Mouse (Mus musculus) lung, embryonic 16.5 days (tissue): ENCODE results near the gene Cacna2d3. TPM values are rescaled to one million over a fixed set of nuclear protein-coding genes. Genes with fewer than 3 reads are reported as not detected.

ENCODE experiments used
- ATAC-seq: fragments of 200-750 bp; cut with Nextera tagmentation; 2 replicates; pipeline ENCODE4 v1.8.0; 2017; ENCODE audit warnings: low read depth, mild to moderate bottlenecking, moderate library complexity
- H3K27ac ChIP-seq: fragments of 300-500 bp; sonication (generic); 2 replicates; pipeline ENCODE4 v1.5.1; 2014; ENCODE audit warnings: mild to moderate bottlenecking, control low read depth, low read length
- H3K27me3 ChIP-seq: fragments of 300-500 bp; sonication (generic); 2 replicates; pipeline ENCODE4 v1.6.1; 2014; ENCODE audit warnings: low read depth, low read length, mixed read lengths; ENCODE audit not compliant: control insufficient read depth, insufficient read depth
- H3K36me3 ChIP-seq: fragments of 300-500 bp; sonication (generic); 2 replicates; pipeline ENCODE4 v1.6.1; 2014; ENCODE audit warnings: low read length; ENCODE audit not compliant: control insufficient read depth, insufficient read depth
- H3K4me1 ChIP-seq: fragments of 300-500 bp; sonication (generic); replicated peaks from 2 replicates; pipeline ENCODE4 v1.6.1; 2014; ENCODE audit warnings: low read length, mixed read lengths; ENCODE audit not compliant: control insufficient read depth, insufficient read depth
- H3K4me2 ChIP-seq: fragments of 300-500 bp; sonication (generic); 2 replicates; pipeline ENCODE4 v1.6.1; 2014; ENCODE audit warnings: low read depth, low read length, control low read depth
- H3K4me3 ChIP-seq: fragments of 300-500 bp; sonication (generic); 2 replicates; pipeline ENCODE4 v1.5.1; 2014; ENCODE audit warnings: mild to moderate bottlenecking, low read length, control low read depth
- H3K9ac ChIP-seq: fragments of 300-500 bp; sonication (generic); 2 replicates; pipeline ENCODE4 v1.6.1; 2014; ENCODE audit warnings: low read length, control low read depth
- H3K9me3 ChIP-seq: fragments of 300-500 bp; sonication (generic); 2 replicates; pipeline ENCODE4 v1.6.1; 2016; ENCODE audit warnings: low read length; ENCODE audit not compliant: control insufficient read depth
- WGBS: fragments of 180-500 bp; shearing (Covaris S2); extraction: QIAGEN DNeasy Blood & Tissue Kit; methylation state at CpG from one replicate; pipeline ENCODE4 v1.1.7; 2014; 5-methylcytosine and 5-hydroxymethylcytosine counted together
- polyA plus RNA-seq: library from polyadenylated mRNA; unstranded; fragments of >200 nt; fragmentation: Nextera tagmentation; extraction: Ambion mirVana; gene quantifications from 2 replicates; pipeline ENCODE4 v1.2.1, GENCODE M21; 2015

Gene Cacna2d3
- polyA plus RNA-seq, 1 experiment from 2014 or later, result 0.98 TPM

GRCm38 (mm10) chr14:29650591-29650990 is 71.1 kb downstream of the Cacna2d3 start:
- no peaks in the 10 kb centered on the region for H3K4me1 ChIP-seq
- WGBS, result 65% methylated on average over 5 of the region's 5 CpGs
- H3K4me2 ChIP-seq, result no peak overlapping the region
- H3K36me3 ChIP-seq, result no peaks in the 10 kb centered on the region
- no peaks in the 10 kb centered on the region for H3K27me3 ChIP-seq
- H3K9ac ChIP-seq, result no peak overlapping the region
- no peaks in the 10 kb centered on the region for H3K9me3 ChIP-seq
- no peak overlapping the region for H3K4me3 ChIP-seq
- ATAC-seq, result no peak
- H3K27ac ChIP-seq, result no peak overlapping the region

DNA sequence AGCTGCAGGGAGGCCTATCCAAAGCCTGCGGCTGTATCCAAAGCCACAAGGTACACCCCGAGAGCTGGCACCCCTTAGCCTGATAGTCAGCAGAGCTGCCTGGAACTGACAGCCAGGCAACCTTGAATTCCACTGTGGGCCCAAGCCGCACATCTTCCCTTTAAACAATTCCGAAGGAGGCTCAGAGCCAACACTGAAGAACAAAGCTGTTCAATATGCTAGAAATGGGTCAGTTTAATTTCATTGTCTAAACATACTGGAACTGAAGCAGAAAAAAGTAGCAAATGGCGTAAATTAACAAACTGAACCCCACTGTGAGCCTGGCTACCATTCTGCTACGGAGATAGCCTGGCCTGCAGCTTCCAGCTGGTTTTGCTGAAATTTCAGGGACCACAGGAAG is 72.9 kb downstream of the Cacna2d3 start:
- Histone ChIP-seq H3K4me3 (no peak overlapping the region), H3K9me3 (no peaks in the 10 kb centered on the region), H3K4me1 (no peaks in the 10 kb centered on the region), H3K9ac (no peak overlapping the region), H3K4me2 (no peak overlapping the region), H3K27ac (no peak overlapping the region), H3K27me3 (no peaks in the 10 kb centered on the region), H3K36me3 (no peaks in the 10 kb centered on the region)
- no peak for ATAC-seq
- 67% methylated on average over 6 of the region's 6 CpGs for WGBS

- H3K27me3 ChIP-seq, result no peaks in the 10 kb centered on the region
- no peaks in the 10 kb centered on the region for H3K36me3 ChIP-seq
- no peak for ATAC-seq
- H3K4me3 ChIP-seq, result no peak overlapping the region
- H3K9ac ChIP-seq, result no peak overlapping the region
- H3K4me1 ChIP-seq, result no peaks in the 10 kb centered on the region
- H3K27ac ChIP-seq, result no peak overlapping the region
- H3K4me2 ChIP-seq, result no peak overlapping the region
- WGBS, result 59% methylated on average over 11 of the region's 11 CpGs
- no peaks in the 10 kb centered on the region for H3K9me3 ChIP-seq
These were observed 76.2 kb downstream of the Cacna2d3 start for GRCm38 (mm10) chr14:29645421-29645820.

GRCm38 (mm10) chr14:29643217-29643616 is 78.4 kb downstream of the Cacna2d3 start:
- 81% methylated on average over 4 of the region's 4 CpGs for WGBS
- H3K4me3 ChIP-seq, result no peak overlapping the region
- no peaks in the 10 kb centered on the region for H3K4me1 ChIP-seq
- no peaks in the 10 kb centered on the region for H3K9me3 ChIP-seq
- no peak overlapping the region for H3K27ac ChIP-seq
- H3K36me3 ChIP-seq, result no peaks in the 10 kb centered on the region
- no peak overlapping the region for H3K9ac ChIP-seq
- no peak overlapping the region for H3K4me2 ChIP-seq
- ATAC-seq, result no peak
- no peaks in the 10 kb centered on the region for H3K27me3 ChIP-seq

GRCm38 (mm10) chr14:29639266-29639665 is 82.4 kb downstream of the Cacna2d3 start:
- Histone ChIP-seq H3K9ac (no peak overlapping the region), H3K9me3 (no peaks in the 10 kb centered on the region), H3K27me3 (no peaks in the 10 kb centered on the region), H3K27ac (no peak overlapping the region), H3K36me3 (no peaks in the 10 kb centered on the region), H3K4me1 (no peaks in the 10 kb centered on the region), H3K4me2 (no peak overlapping the region), H3K4me3 (no peak overlapping the region)
- 61% methylated on average over 3 of the region's 3 CpGs for WGBS
- no peak for ATAC-seq

GRCm38 (mm10) chr14:29628213-29628612 is 93.5 kb downstream of the Cacna2d3 start:
- Histone ChIP-seq H3K27ac (no peak overlapping the region), H3K4me1 (no peaks in the 10 kb centered on the region), H3K27me3 (no peaks in the 10 kb centered on the region), H3K4me2 (no peak overlapping the region), H3K4me3 (no peak overlapping the region), H3K36me3 (no peaks in the 10 kb centered on the region), H3K9me3 (no peaks in the 10 kb centered on the region), H3K9ac (no peak overlapping the region)
- no peak for ATAC-seq
- WGBS, result 59% methylated on average over 8 of the region's 8 CpGs

- 67% methylated on average over 5 of the region's 5 CpGs for WGBS
- no peaks in the 10 kb centered on the region for H3K4me1 ChIP-seq
- H3K27ac ChIP-seq, result no peak overlapping the region
- no peak for ATAC-seq
- no peaks in the 10 kb centered on the region for H3K27me3 ChIP-seq
- no peaks in the 10 kb centered on the region for H3K9me3 ChIP-seq
- H3K9ac ChIP-seq, result no peak overlapping the region
- H3K4me3 ChIP-seq, result no peak overlapping the region
- H3K4me2 ChIP-seq, result no peak overlapping the region
- no peaks in the 10 kb centered on the region for H3K36me3 ChIP-seq
These were observed 109.2 kb downstream of the Cacna2d3 start for GRCm38 (mm10) chr14:29612436-29612835.

DNA sequence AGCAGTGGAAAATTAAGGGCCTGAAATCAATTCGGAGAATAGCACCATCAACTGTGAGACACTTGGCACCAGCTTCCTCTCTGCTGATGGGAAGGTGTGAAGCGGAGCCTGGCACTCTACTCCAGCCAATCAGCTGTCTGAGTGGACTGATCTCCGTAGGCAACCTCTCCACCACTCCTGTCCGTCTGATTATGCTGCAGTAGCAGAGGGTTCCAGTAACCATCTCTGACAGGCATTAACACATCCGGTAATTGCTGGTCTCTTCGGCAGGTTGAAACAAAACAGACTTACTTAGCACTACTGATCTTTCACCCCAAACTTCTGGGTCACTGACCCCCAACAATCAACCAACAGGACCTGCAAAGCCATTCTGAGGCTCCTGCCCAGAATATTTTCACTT is 112.9 kb downstream of the Cacna2d3 start:
- H3K4me3 ChIP-seq, result no peak overlapping the region
- H3K27me3 ChIP-seq, result no peaks in the 10 kb centered on the region
- H3K36me3 ChIP-seq, result no peaks in the 10 kb centered on the region
- 44% methylated on average over 6 of the region's 6 CpGs for WGBS
- no peaks in the 10 kb centered on the region for H3K4me1 ChIP-seq
- no peak overlapping the region for H3K4me2 ChIP-seq
- no peak for ATAC-seq
- H3K27ac ChIP-seq, result no peak overlapping the region
- H3K9ac ChIP-seq, result no peak overlapping the region
- no peaks in the 10 kb centered on the region for H3K9me3 ChIP-seq

- H3K4me1 ChIP-seq, result no peaks in the 10 kb centered on the region
- no peak overlapping the region for H3K4me3 ChIP-seq
- ATAC-seq, result no peak
- H3K27me3 ChIP-seq, result no peaks in the 10 kb centered on the region
- no peaks in the 10 kb centered on the region for H3K9me3 ChIP-seq
- WGBS, result 85% methylated on average over 8 of the region's 8 CpGs
- no peak overlapping the region for H3K27ac ChIP-seq
- H3K36me3 ChIP-seq, result no peaks in the 10 kb centered on the region
- no peak overlapping the region for H3K9ac ChIP-seq
- no peak overlapping the region for H3K4me2 ChIP-seq
These were observed 122.2 kb downstream of the Cacna2d3 start for GRCm38 (mm10) chr14:29599428-29599827.

DNA sequence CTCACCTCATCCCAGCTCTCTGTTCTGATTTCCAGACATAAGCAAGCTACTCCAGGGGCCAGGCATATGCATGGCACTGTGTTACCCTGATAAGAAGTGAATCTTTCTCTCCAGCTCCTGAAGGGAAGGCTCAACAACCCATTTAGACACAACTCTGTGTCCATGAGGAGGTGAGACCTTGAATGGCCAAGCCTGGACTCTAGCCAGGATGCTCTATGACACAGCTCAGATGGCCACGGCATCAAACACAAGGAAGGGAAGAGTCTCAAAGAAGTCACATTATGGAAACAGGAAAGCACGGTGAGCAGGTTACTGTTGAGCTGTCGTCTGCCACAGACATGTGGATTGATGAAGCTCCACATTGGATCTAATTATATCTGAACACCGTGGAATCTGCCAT is 128.8 kb downstream of the Cacna2d3 start:
- no peak for ATAC-seq
- no peaks in the 10 kb centered on the region for H3K36me3 ChIP-seq
- H3K4me1 ChIP-seq, result no peaks in the 10 kb centered on the region
- no peaks in the 10 kb centered on the region for H3K9me3 ChIP-seq
- 77% methylated on average over 4 of the region's 4 CpGs for WGBS
- no peak overlapping the region for H3K4me3 ChIP-seq
- no peaks in the 10 kb centered on the region for H3K27me3 ChIP-seq
- H3K4me2 ChIP-seq, result no peak overlapping the region
- no peak overlapping the region for H3K9ac ChIP-seq
- H3K27ac ChIP-seq, result no peak overlapping the region
